Mouse (Mus musculus) colon, adult 2 months (tissue): ENCODE measurements around the gene Foxj2. TPM values are rescaled to one million over a fixed set of nuclear protein-coding genes. Genes with fewer than 3 reads are reported as not detected.

Experiments used
- polyA plus RNA-seq: library from polyadenylated mRNA; depleted of rRNA; stranded (reverse); fragments of >200 nt; gene quantifications from 2 replicates; pipeline ENCODE4 v1.2.3, GENCODE M21; 2012; rRNA removed

Gene Foxj2
- 13.1 TPM in 2 replicates for polyA plus RNA-seq

GRCm38 (mm10) chr6:122819306-122820070 lies at the start of gene Foxj2:
Foxj2 (plus strand) TSS chr6:122819914.

GRCm38 (mm10) chr6:122801301-122801800 lies 18.4 kb upstream of the Foxj2 start, which contains the start of gene Slc2a3:
Slc2a3 (minus strand) TSS chr6:122801640.

GRCm38 (mm10) chr6:122855955-122856354 lies 36.2 kb downstream of the Foxj2 start, which contains the start of gene C3ar1:
C3ar1 (minus strand) TSS chr6:122856161.

GRCm38 (mm10) chr6:122873871-122874719 lies 54.4 kb downstream of the Foxj2 start, which contains the start of gene Necap1:
Necap1 (plus strand) TSS chr6:122874474.

Other genes starting within 250 kb of the Foxj2 start
- gene Apobec1, start 217.5 kb upstream of the Foxj2 start, polyA plus RNA-seq: 11.5 and 14.2 TPM in 2 replicates
- 0.08 and 0.09 TPM in 2 replicates for gene Gdf3, start 209.8 kb upstream of the Foxj2 start, polyA plus RNA-seq
- not detected in 2 replicates for gene Dppa3, start 193.5 kb upstream of the Foxj2 start, polyA plus RNA-seq
- not detected in 2 replicates for gene Nanog, start 112.4 kb upstream of the Foxj2 start, polyA plus RNA-seq
- gene Slc2a3, start 18.3 kb upstream of the Foxj2 start, polyA plus RNA-seq: 1.5 and 1.8 TPM in 2 replicates
- gene C3ar1, start 36.2 kb downstream of the Foxj2 start, polyA plus RNA-seq: 1.7 and 1.9 TPM in 2 replicates
- 9.5 and 11.4 TPM in 2 replicates for gene Necap1, start 54.6 kb downstream of the Foxj2 start, polyA plus RNA-seq
- gene Clec4a1, start 101.9 kb downstream of the Foxj2 start, polyA plus RNA-seq: 1.1 and 1.2 TPM in 2 replicates
- 0.19 and 0.34 TPM in 2 replicates for gene Clec4a3, start 132.6 kb downstream of the Foxj2 start, polyA plus RNA-seq
- gene Clec4a4, start 170.5 kb downstream of the Foxj2 start, polyA plus RNA-seq: not detected in 2 replicates
- gene Clec4b1, start 230.0 kb downstream of the Foxj2 start, polyA plus RNA-seq: 0.26 and 0.29 TPM in 2 replicates